Mouse (Mus musculus): Measurements from ENCODE around the gene Jmjd8. TPM values are rescaled to one million over a fixed set of nuclear protein-coding genes. Genes with fewer than 3 reads are reported as not detected.

Gene Jmjd8
- polyA plus RNA-seq, 1 experiment from 2014 or later = 56.9 TPM

Small RNA genes within 50 kb of the gene (microRNA-seq; reads per million reads assigned to microRNA genes)
- gene Mir3082 (0.40 reads per million), gene Mir6966 (not detected)

Other genes with a start within 250 kb of the Jmjd8 start
- 18.8 and 19.1 TPM in 2 replicates for gene Lmf1, start 249.8 kb upstream of the Jmjd8 start, polyA plus RNA-seq (2014; fragmentation: Nextera tagmentation; extraction: Ambion mirVana)
- gene Gng13, start 111.7 kb upstream of the Jmjd8 start, polyA plus RNA-seq (2014; fragmentation: Nextera tagmentation; extraction: Ambion mirVana) = 2.7 and 7.8 TPM in 2 replicates
- 7.1 and 8.6 TPM in 2 replicates for gene Chtf18, start 101.4 kb upstream of the Jmjd8 start, polyA plus RNA-seq (2014; fragmentation: Nextera tagmentation; extraction: Ambion mirVana)
- gene Rpusd1, start 101.2 kb upstream of the Jmjd8 start, polyA plus RNA-seq (2014; fragmentation: Nextera tagmentation; extraction: Ambion mirVana) = 26.6 and 28.9 TPM in 2 replicates
- not detected in 2 replicates for gene Mslnl, start 92.8 kb upstream of the Jmjd8 start, polyA plus RNA-seq (2014; fragmentation: Nextera tagmentation; extraction: Ambion mirVana)
- 0.14 and 0.48 TPM in 2 replicates for gene Msln, start 74.5 kb upstream of the Jmjd8 start, polyA plus RNA-seq (2014; fragmentation: Nextera tagmentation; extraction: Ambion mirVana)
- 30.2 and 32.0 TPM in 2 replicates for gene Narfl, start 55.1 kb upstream of the Jmjd8 start, polyA plus RNA-seq (2014; fragmentation: Nextera tagmentation; extraction: Ambion mirVana)
- gene Haghl, start 43.2 kb upstream of the Jmjd8 start, polyA plus RNA-seq (2014; fragmentation: Nextera tagmentation; extraction: Ambion mirVana) = 106 and 130 TPM in 2 replicates
- gene Ccdc78, start 42.3 kb upstream of the Jmjd8 start, polyA plus RNA-seq (2014; fragmentation: Nextera tagmentation; extraction: Ambion mirVana) = 0.14 TPM in 1 of 2 replicates, not detected in the other
- 72.6 and 82.3 TPM in 2 replicates for gene Fam173a, start 36.0 kb upstream of the Jmjd8 start, polyA plus RNA-seq (2014; fragmentation: Nextera tagmentation; extraction: Ambion mirVana)
- gene AC134908.4, start 33.2 kb upstream of the Jmjd8 start, polyA plus RNA-seq (2014; fragmentation: Nextera tagmentation; extraction: Ambion mirVana) = 0.57 and 0.88 TPM in 2 replicates
- 8.4 and 9.8 TPM in 2 replicates for gene Metrn, start 31.7 kb upstream of the Jmjd8 start, polyA plus RNA-seq (2014; fragmentation: Nextera tagmentation; extraction: Ambion mirVana)
- 14.0 and 17.6 TPM in 2 replicates for gene Fbxl16, start 19.8 kb upstream of the Jmjd8 start, polyA plus RNA-seq (2014; fragmentation: Nextera tagmentation; extraction: Ambion mirVana)
- 33.3 and 37.4 TPM in 2 replicates for gene Wdr24, start 5.2 kb upstream of the Jmjd8 start, polyA plus RNA-seq (2014; fragmentation: Nextera tagmentation; extraction: Ambion mirVana)
- gene Stub1, start 4.5 kb downstream of the Jmjd8 start, polyA plus RNA-seq (2014; fragmentation: Nextera tagmentation; extraction: Ambion mirVana) = 315 and 322 TPM in 2 replicates
- gene Rhbdl1, start 8.4 kb downstream of the Jmjd8 start, polyA plus RNA-seq (2014; fragmentation: Nextera tagmentation; extraction: Ambion mirVana) = 33.6 and 35.4 TPM in 2 replicates
- gene Gm20683, start 12.9 kb downstream of the Jmjd8 start, polyA plus RNA-seq (2014; fragmentation: Nextera tagmentation; extraction: Ambion mirVana) = 5.1 and 6.2 TPM in 2 replicates
- 9.6 and 11.3 TPM in 2 replicates for gene Rhot2, start 16.0 kb downstream of the Jmjd8 start, polyA plus RNA-seq (2014; fragmentation: Nextera tagmentation; extraction: Ambion mirVana)
- gene Wdr90, start 32.6 kb downstream of the Jmjd8 start, polyA plus RNA-seq (2014; fragmentation: Nextera tagmentation; extraction: Ambion mirVana) = 11.6 and 12.2 TPM in 2 replicates
- gene Mcrip2, start 39.9 kb downstream of the Jmjd8 start, polyA plus RNA-seq (2014; fragmentation: Nextera tagmentation; extraction: Ambion mirVana) = 15.9 and 17.0 TPM in 2 replicates
- gene Mettl26, start 46.2 kb downstream of the Jmjd8 start, polyA plus RNA-seq (2014; fragmentation: Nextera tagmentation; extraction: Ambion mirVana) = 60.5 and 66.0 TPM in 2 replicates
- 0.36 and 0.47 TPM in 2 replicates for gene Wfikkn1, start 52.0 kb downstream of the Jmjd8 start, polyA plus RNA-seq (2014; fragmentation: Nextera tagmentation; extraction: Ambion mirVana)
- 31.6 and 33.3 TPM in 2 replicates for gene Rab40c, start 90.9 kb downstream of the Jmjd8 start, polyA plus RNA-seq (2014; fragmentation: Nextera tagmentation; extraction: Ambion mirVana)
- 49.5 and 52.6 TPM in 2 replicates for gene Pigq, start 116.1 kb downstream of the Jmjd8 start, polyA plus RNA-seq (2014; fragmentation: Nextera tagmentation; extraction: Ambion mirVana)
- gene Nhlrc4, start 116.1 kb downstream of the Jmjd8 start, polyA plus RNA-seq (2014; fragmentation: Nextera tagmentation; extraction: Ambion mirVana) = not detected in 2 replicates
- 0.18 TPM in 1 of 2 replicates, not detected in the other for gene A930017K11Rik, start 123.7 kb downstream of the Jmjd8 start, polyA plus RNA-seq (2014; fragmentation: Nextera tagmentation; extraction: Ambion mirVana)
- gene Capn15, start 156.9 kb downstream of the Jmjd8 start, polyA plus RNA-seq (2014; fragmentation: Nextera tagmentation; extraction: Ambion mirVana) = 17.0 and 20.3 TPM in 2 replicates
- 15.2 and 20.5 TPM in 2 replicates for gene Rab11fip3, start 240.7 kb downstream of the Jmjd8 start, polyA plus RNA-seq (2014; fragmentation: Nextera tagmentation; extraction: Ambion mirVana)

Measured in forebrain, embryonic 14.5 days (tissue).